Mouse (Mus musculus) cerebellum, adult 11 months (tissue): ENCODE measurements around the gene Vmn1r90.
"Not testable (repeated sequence)": the region's sequence is repeated elsewhere in the genome, so short reads cannot be mapped to it uniquely, and the experiment has no call there.

Experiments used
- DNase-seq: peaks from one replicate; pipeline ENCODE4 v3.0.0; 2022

The Vmn1r90 gene

DNA sequence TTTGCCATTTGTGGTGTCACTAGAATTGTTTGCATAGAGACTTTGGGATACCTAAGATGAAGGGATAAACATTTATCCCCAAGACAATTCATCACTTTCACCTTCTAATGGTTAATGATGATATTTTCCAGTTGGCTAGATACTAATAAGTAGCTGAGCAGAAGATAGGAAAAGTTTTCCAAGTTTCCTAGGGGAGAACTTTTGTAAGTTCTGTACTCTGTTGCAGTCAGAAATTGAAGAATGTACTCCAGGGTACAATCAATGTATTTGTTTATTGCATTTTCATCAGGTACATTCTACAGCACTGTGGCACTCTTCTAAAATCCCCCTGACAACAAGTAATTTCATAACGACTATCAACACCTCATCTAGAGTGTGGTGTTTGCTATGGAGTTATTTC is at the start of gene Vmn1r90:
Vmn1r90 (minus strand) TSS at position 101 of the 400 bp plus-strand sequence.
- DNase-seq: no peak

- DNase-seq: not testable (repeated sequence)
Observed at GRCm38 (mm10) chr7:14593009-14593408, 29.7 kb upstream of the Vmn1r90 start.

GRCm38 (mm10) chr7:14552284-14552683 is 11.0 kb downstream of the Vmn1r90 start:
- DNase-seq: no peak

- no peak for DNase-seq
Observed at GRCm38 (mm10) chr7:14525280-14525679, 38.0 kb downstream of the Vmn1r90 start.

GRCm38 (mm10) chr7:14522636-14523035 is 40.7 kb downstream of the Vmn1r90 start:
- DNase-seq: no peak

DNA sequence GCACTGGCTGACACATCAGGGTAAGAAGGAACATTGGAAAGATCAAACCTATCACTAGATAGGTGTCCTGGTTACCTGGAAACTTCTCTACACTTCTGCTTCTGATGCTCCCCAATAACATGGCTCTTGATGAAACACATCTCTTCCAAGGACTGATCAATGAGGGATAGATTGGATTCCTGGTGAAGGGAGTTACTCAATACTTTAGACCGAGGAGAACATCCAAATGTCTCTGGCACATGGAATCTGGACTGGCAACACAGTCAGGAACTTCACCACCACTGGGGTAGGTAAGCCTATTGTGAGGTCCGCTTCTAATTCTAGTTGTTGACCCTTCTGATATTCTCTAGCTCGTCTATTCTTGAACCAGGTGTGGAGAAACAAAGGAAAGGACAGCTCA is 45.0 kb downstream of the Vmn1r90 start:
- no peak for DNase-seq
